Mouse (Mus musculus) neural tube, embryonic 15.5 days (tissue): Measurements from ENCODE around the gene Lingo3. TPM values are rescaled to one million over a fixed set of nuclear protein-coding genes. Genes with fewer than 3 reads are reported as not detected.
A peak's percentile ranks its signal among the peaks of the same experiment; 100 is the strongest.
"Not testable (repeated sequence)": the region's sequence is repeated elsewhere in the genome, so short reads cannot be mapped to it uniquely, and the experiment has no call there.

ENCODE experiments used
- ATAC-seq: fragments of 200-750 bp; cut with Nextera tagmentation; 2 replicates; pipeline ENCODE4 v1.8.0; 2017; ENCODE audit warnings: mild to moderate bottlenecking, moderate TSS enrichment, moderate library complexity; ENCODE audit not compliant: low FRiP score
- H3K27ac ChIP-seq: fragments of 300-500 bp; sonication (generic); replicated peaks from 2 replicates; pipeline ENCODE4 v1.5.1; 2015; ENCODE audit warnings: mild to moderate bottlenecking, inconsistent platforms
- H3K27me3 ChIP-seq: fragments of 300-500 bp; sonication (generic); replicated peaks from 2 replicates; pipeline ENCODE4 v1.6.1; 2015; ENCODE audit warnings: inconsistent platforms
- H3K36me3 ChIP-seq: fragments of 300-500 bp; sonication (generic); 2 replicates; pipeline ENCODE4 v1.6.1; 2015; ENCODE audit warnings: inconsistent platforms
- H3K4me1 ChIP-seq: fragments of 300-500 bp; sonication (generic); 2 replicates; pipeline ENCODE4 v1.6.1; 2015; ENCODE audit warnings: inconsistent platforms
- H3K4me2 ChIP-seq: fragments of 300-500 bp; sonication (generic); 2 replicates; pipeline ENCODE4 v1.6.1; 2015; ENCODE audit warnings: inconsistent platforms, mild to moderate bottlenecking, moderate library complexity
- H3K4me3 ChIP-seq: fragments of 300-500 bp; sonication (generic); replicated peaks from 2 replicates; pipeline ENCODE4 v1.5.1; 2015; ENCODE audit warnings: mild to moderate bottlenecking, inconsistent platforms
- H3K9ac ChIP-seq: fragments of 300-500 bp; sonication (generic); replicated peaks from 2 replicates; pipeline ENCODE4 v1.6.1; 2015; ENCODE audit warnings: mild to moderate bottlenecking, inconsistent platforms
- H3K9me3 ChIP-seq: fragments of 300-500 bp; sonication (generic); replicated peaks from 2 replicates; pipeline ENCODE4 v1.6.1; 2016; ENCODE audit warnings: inconsistent platforms
- WGBS: fragments of 180-500 bp; shearing (Covaris S2); methylation state at CpG from one replicate; pipeline ENCODE4 v1.1.7; 2015; ENCODE audit warnings: mixed read lengths; 5-methylcytosine and 5-hydroxymethylcytosine counted together
- polyA plus RNA-seq: library from polyadenylated mRNA; unstranded; fragments of >200 nt; fragmentation: Nextera tagmentation; extraction: Ambion mirVana; gene quantifications from 2 replicates; pipeline ENCODE4 v1.2.1, GENCODE M21; 2015

Gene Lingo3
- polyA plus RNA-seq, 1 experiment from 2014 or later = 18.6 TPM

GRCm38 (mm10) chr10:80827063-80827869 is 16.6 kb downstream of the Lingo3 start:
- H3K27me3 ChIP-seq = no peaks in the 10 kb centered on the region
- peak overlapping the region; percentile 91 for H3K9ac ChIP-seq
- no peak for ATAC-seq
- no peaks in the 10 kb centered on the region for H3K9me3 ChIP-seq
- peak overlapping the region; percentile 70 for H3K4me3 ChIP-seq
- H3K4me2 ChIP-seq = peak overlapping the region; percentile 88
- H3K4me1 ChIP-seq = peaks cover 39% of the 10 kb centered on the region
- H3K36me3 ChIP-seq = peaks cover 22% of the 10 kb centered on the region
- 7% methylated on average over 29 of the region's 29 CpGs for WGBS
- H3K27ac ChIP-seq = peak overlapping the region; percentile 95

- Histone ChIP-seq H3K27me3 (no peaks in the 10 kb centered on the region), H3K4me1 (peaks cover 37% of the 10 kb centered on the region), H3K36me3 (peaks cover 17% of the 10 kb centered on the region), H3K9ac (peak within 1 kb of the TSS; percentile 91), H3K27ac (peak within 1 kb of the TSS; percentile 95), H3K4me2 (peak within 1 kb of the TSS; percentile 88), H3K9me3 (no peaks in the 10 kb centered on the region), H3K4me3 (peak within 1 kb of the TSS; percentile 70)
- WGBS = under 1% methylated on average over 77 of the region's 82 CpGs
- ATAC-seq = peak; percentile 98
These were observed 17.4 kb downstream of the Lingo3 start, which contains the start of gene Oaz1 for GRCm38 (mm10) chr10:80826151-80827062. Gene Oaz1 (plus strand): TSS chr10:80826656.

GRCm38 (mm10) chr10:80824827-80825226 is 19.0 kb downstream of the Lingo3 start:
- Histone ChIP-seq H3K9ac (no peak overlapping the region), H3K27me3 (no peaks in the 10 kb centered on the region), H3K27ac (no peak overlapping the region), H3K4me3 (no peak overlapping the region), H3K9me3 (no peaks in the 10 kb centered on the region), H3K4me2 (no peak overlapping the region), H3K36me3 (peaks cover 8% of the 10 kb centered on the region), H3K4me1 (peaks cover 24% of the 10 kb centered on the region)
- WGBS = 86% methylated on average over 2 of the region's 2 CpGs
- ATAC-seq = no peak

GRCm38 (mm10) chr10:80823847-80824643 is 19.8 kb downstream of the Lingo3 start:
- H3K4me3 ChIP-seq = no peak overlapping the region
- H3K9me3 ChIP-seq = no peaks in the 10 kb centered on the region
- H3K4me1 ChIP-seq = peaks cover 16% of the 10 kb centered on the region
- H3K27ac ChIP-seq = no peak overlapping the region
- H3K36me3 ChIP-seq = peaks cover under 1% of the 10 kb centered on the region
- no peak overlapping the region for H3K9ac ChIP-seq
- 64% methylated on average over 8 of the region's 8 CpGs for WGBS
- no peaks in the 10 kb centered on the region for H3K27me3 ChIP-seq
- no peak overlapping the region for H3K4me2 ChIP-seq
- no peak for ATAC-seq

- ATAC-seq = no peak
- no peak overlapping the region for H3K4me2 ChIP-seq
- H3K27me3 ChIP-seq = no peaks in the 10 kb centered on the region
- no peak overlapping the region for H3K4me3 ChIP-seq
- H3K9me3 ChIP-seq = no peaks in the 10 kb centered on the region
- no peaks in the 10 kb centered on the region for H3K36me3 ChIP-seq
- 97% methylated on average over 1 of the region's 1 CpGs for WGBS
- H3K4me1 ChIP-seq = peaks cover 12% of the 10 kb centered on the region
- no peak overlapping the region for H3K9ac ChIP-seq
- H3K27ac ChIP-seq = no peak overlapping the region
These were observed 20.5 kb downstream of the Lingo3 start for GRCm38 (mm10) chr10:80823316-80823715.

GRCm38 (mm10) chr10:80822528-80822927 is 21.3 kb downstream of the Lingo3 start:
- 93% methylated on average over 5 of the region's 5 CpGs for WGBS
- no peak overlapping the region for H3K4me2 ChIP-seq
- H3K4me1 ChIP-seq = peaks cover 5% of the 10 kb centered on the region
- no peak overlapping the region for H3K4me3 ChIP-seq
- H3K9me3 ChIP-seq = no peaks in the 10 kb centered on the region
- H3K27ac ChIP-seq = no peak overlapping the region
- H3K9ac ChIP-seq = no peak overlapping the region
- H3K36me3 ChIP-seq = no peaks in the 10 kb centered on the region
- H3K27me3 ChIP-seq = no peaks in the 10 kb centered on the region
- ATAC-seq = no peak

GRCm38 (mm10) chr10:80821991-80822390 is 21.8 kb downstream of the Lingo3 start:
- Histone ChIP-seq H3K9ac (no peak overlapping the region), H3K27ac (no peak overlapping the region), H3K36me3 (no peaks in the 10 kb centered on the region), H3K4me3 (no peak overlapping the region), H3K4me1 (0 out of 2 replicates have a peak, but pooled peaks cover 2% of the 10 kb centered on the region), H3K9me3 (no peaks in the 10 kb centered on the region), H3K4me2 (no peak overlapping the region), H3K27me3 (no peaks in the 10 kb centered on the region)
- 41% methylated on average over 2 of the region's 2 CpGs for WGBS
- ATAC-seq = no peak

GRCm38 (mm10) chr10:80819406-80819805 is 24.4 kb downstream of the Lingo3 start:
- no peak overlapping the region for H3K4me3 ChIP-seq
- H3K4me2 ChIP-seq = no peak overlapping the region
- H3K36me3 ChIP-seq = no peaks in the 10 kb centered on the region
- H3K9me3 ChIP-seq = no peaks in the 10 kb centered on the region
- no peak overlapping the region for H3K9ac ChIP-seq
- no peak overlapping the region for H3K27ac ChIP-seq
- ATAC-seq = no peak
- no peaks in the 10 kb centered on the region for H3K4me1 ChIP-seq
- no peaks in the 10 kb centered on the region for H3K27me3 ChIP-seq
- WGBS = 64% methylated on average over 3 of the region's 3 CpGs

- ATAC-seq = no peak
- Histone ChIP-seq H3K9ac (no peak overlapping the region), H3K36me3 (no peaks in the 10 kb centered on the region), H3K9me3 (no peaks in the 10 kb centered on the region), H3K4me1 (no peaks in the 10 kb centered on the region), H3K4me2 (no peak overlapping the region), H3K27ac (no peak overlapping the region), H3K4me3 (no peak overlapping the region), H3K27me3 (no peaks in the 10 kb centered on the region)
- 60% methylated on average over 6 of the region's 6 CpGs for WGBS
These were observed 25.1 kb downstream of the Lingo3 start for GRCm38 (mm10) chr10:80818599-80819281.

- H3K4me2 ChIP-seq = not testable (repeated sequence)
These were observed 25.9 kb downstream of the Lingo3 start for GRCm38 (mm10) chr10:80817955-80818354.

GRCm38 (mm10) chr10:80817164-80817563 is 26.7 kb downstream of the Lingo3 start:
- ATAC-seq = no peak
- 71% methylated on average over 2 of the region's 2 CpGs for WGBS
- no peak overlapping the region for H3K4me3 ChIP-seq
- H3K9ac ChIP-seq = no peak overlapping the region
- no peaks in the 10 kb centered on the region for H3K9me3 ChIP-seq
- no peak overlapping the region for H3K27ac ChIP-seq
- no peaks in the 10 kb centered on the region for H3K4me1 ChIP-seq
- peaks cover 7% of the 10 kb centered on the region; the same call in 1 of the 2 replicates for H3K27me3 ChIP-seq
- no peaks in the 10 kb centered on the region for H3K36me3 ChIP-seq
- no peak overlapping the region for H3K4me2 ChIP-seq

More at GRCm38 (mm10) chr10:80817955-80818354, 25.9 kb downstream of the Lingo3 start:
- H3K4me1 ChIP-seq, ATAC-seq, H3K27ac ChIP-seq, H3K9ac ChIP-seq, H3K9me3 ChIP-seq, H3K36me3 ChIP-seq, H3K4me3 ChIP-seq, H3K27me3 ChIP-seq: not testable (repeated sequence)
- WGBS = 89% methylated on average over 7 of the region's 7 CpGs
